Mouse (Mus musculus) limb, embryonic 11.5 days (tissue): Measurements from ENCODE around the gene Med13l. TPM values are rescaled to one million over a fixed set of nuclear protein-coding genes. Genes with fewer than 3 reads are reported as not detected.

Experiments
- ATAC-seq: fragments of 200-750 bp; cut with Nextera tagmentation; 2 replicates; pipeline ENCODE4 v1.8.0; 2017; ENCODE audit warnings: low read depth; ENCODE audit not compliant: insufficient number of reproducible peaks, low FRiP score, low TSS enrichment
- DNase-seq: peaks from one replicate; pipeline ENCODE4 v3.0.0-alpha.2; 2015; ENCODE audit warnings: low spot score
- H3K27ac ChIP-seq: fragments of 300-500 bp; sonication (generic); replicated peaks from 2 replicates; pipeline ENCODE4 v1.5.1; 2014; ENCODE audit warnings: low read depth, mild to moderate bottlenecking, low read length
- H3K27me3 ChIP-seq: fragments of 300-500 bp; sonication (generic); 2 replicates; pipeline ENCODE4 v1.6.1; 2014; ENCODE audit warnings: mild to moderate bottlenecking, low read length, mixed read lengths; ENCODE audit not compliant: control insufficient read depth, insufficient read depth
- H3K36me3 ChIP-seq: fragments of 300-500 bp; sonication (generic); 2 replicates; pipeline ENCODE4 v1.6.1; 2014; ENCODE audit warnings: mild to moderate bottlenecking, low read length, moderate library complexity, mixed read lengths; ENCODE audit not compliant: control insufficient read depth, insufficient read depth
- H3K4me1 ChIP-seq: fragments of 300-500 bp; sonication (generic); 2 replicates; pipeline ENCODE4 v1.6.1; 2014; ENCODE audit warnings: low read length, mixed read lengths; ENCODE audit not compliant: control insufficient read depth, insufficient read depth
- H3K4me2 ChIP-seq: fragments of 300-500 bp; sonication (generic); 2 replicates; pipeline ENCODE4 v1.6.1; 2014; ENCODE audit warnings: low read depth, mild to moderate bottlenecking, moderate library complexity; ENCODE audit not compliant: severe bottlenecking
- H3K4me3 ChIP-seq: fragments of 300-500 bp; sonication (generic); 2 replicates; pipeline ENCODE4 v1.5.1; 2014; ENCODE audit warnings: low read depth, low read length
- H3K9ac ChIP-seq: fragments of 300-500 bp; sonication (generic); 2 replicates; pipeline ENCODE4 v1.6.1; 2014; ENCODE audit warnings: mild to moderate bottlenecking, low read length
- H3K9me3 ChIP-seq: fragments of 300-500 bp; sonication (generic); 2 replicates; pipeline ENCODE4 v1.6.1; 2016; ENCODE audit warnings: low read length; ENCODE audit not compliant: control insufficient read depth
- WGBS: fragments of 180-500 bp; shearing (Covaris S2); extraction: QIAGEN DNeasy Blood & Tissue Kit; methylation state at CpG from one replicate; pipeline ENCODE4 v1.1.7; 2014; 5-methylcytosine and 5-hydroxymethylcytosine counted together
- polyA plus RNA-seq: library from polyadenylated mRNA; unstranded; fragments of >200 nt; fragmentation: Nextera tagmentation; extraction: Ambion mirVana; gene quantifications from 2 replicates; pipeline ENCODE4 v1.2.1, GENCODE M21; 2014

Med13l gene
- polyA plus RNA-seq, 1 experiment from 2014 or later: 15.1 TPM

DNA sequence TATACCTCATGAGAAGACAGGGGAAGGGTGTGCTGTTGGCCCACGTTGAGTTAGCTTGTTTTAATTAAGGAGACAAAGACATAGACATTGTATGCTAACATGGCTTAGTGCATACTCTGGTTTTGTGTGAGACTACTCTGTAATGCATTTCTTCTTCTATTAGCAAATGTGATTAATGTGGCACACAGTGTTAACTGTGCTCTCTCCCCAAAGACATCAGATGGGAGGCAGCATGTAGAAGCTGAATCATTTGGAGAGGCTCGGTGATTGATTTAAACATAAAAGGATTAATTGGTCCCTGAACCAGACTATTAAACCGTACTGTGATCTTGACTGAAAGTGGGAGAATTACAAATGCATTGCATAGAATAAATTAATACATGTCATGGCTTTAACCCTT, 145.9 kb downstream of the Med13l start:
- no peaks in the 10 kb centered on the region for H3K36me3 ChIP-seq
- no peak overlapping the region for H3K27ac ChIP-seq
- H3K9ac ChIP-seq: no peak overlapping the region
- no peak overlapping the region for H3K4me3 ChIP-seq
- H3K9me3 ChIP-seq: no peaks in the 10 kb centered on the region
- ATAC-seq (no peak), DNase-seq (no peak)
- WGBS: 71% methylated on average over 3 of the region's 3 CpGs
- no peaks in the 10 kb centered on the region for H3K27me3 ChIP-seq
- peaks cover 13% of the 10 kb centered on the region; the same call in 1 of the 2 replicates for H3K4me1 ChIP-seq
- no peak overlapping the region for H3K4me2 ChIP-seq

DNA sequence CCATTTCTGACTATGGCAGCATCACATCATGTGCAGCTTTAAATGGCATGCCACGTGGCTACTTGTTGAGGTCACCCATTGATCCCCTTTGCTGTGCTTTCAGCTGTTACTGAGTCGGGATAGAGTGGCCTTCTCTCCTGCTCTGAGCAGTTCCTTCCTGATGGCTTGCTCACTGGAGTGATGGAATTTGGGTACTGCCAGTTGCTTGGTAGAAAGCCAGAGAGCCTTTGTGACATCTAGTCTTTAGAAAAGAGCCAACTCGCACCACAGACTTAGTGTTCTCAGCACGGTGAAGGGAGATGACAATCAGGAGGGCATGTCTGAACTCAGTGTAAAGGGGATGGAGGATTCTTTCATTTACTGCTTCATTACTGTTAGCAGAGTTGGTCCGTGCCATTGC, 147.0 kb downstream of the Med13l start:
- H3K27me3 ChIP-seq: no peaks in the 10 kb centered on the region
- H3K4me1 ChIP-seq: peaks cover 8% of the 10 kb centered on the region; the same call in 1 of the 2 replicates
- WGBS: 79% methylated on average over 5 of the region's 5 CpGs

DNA sequence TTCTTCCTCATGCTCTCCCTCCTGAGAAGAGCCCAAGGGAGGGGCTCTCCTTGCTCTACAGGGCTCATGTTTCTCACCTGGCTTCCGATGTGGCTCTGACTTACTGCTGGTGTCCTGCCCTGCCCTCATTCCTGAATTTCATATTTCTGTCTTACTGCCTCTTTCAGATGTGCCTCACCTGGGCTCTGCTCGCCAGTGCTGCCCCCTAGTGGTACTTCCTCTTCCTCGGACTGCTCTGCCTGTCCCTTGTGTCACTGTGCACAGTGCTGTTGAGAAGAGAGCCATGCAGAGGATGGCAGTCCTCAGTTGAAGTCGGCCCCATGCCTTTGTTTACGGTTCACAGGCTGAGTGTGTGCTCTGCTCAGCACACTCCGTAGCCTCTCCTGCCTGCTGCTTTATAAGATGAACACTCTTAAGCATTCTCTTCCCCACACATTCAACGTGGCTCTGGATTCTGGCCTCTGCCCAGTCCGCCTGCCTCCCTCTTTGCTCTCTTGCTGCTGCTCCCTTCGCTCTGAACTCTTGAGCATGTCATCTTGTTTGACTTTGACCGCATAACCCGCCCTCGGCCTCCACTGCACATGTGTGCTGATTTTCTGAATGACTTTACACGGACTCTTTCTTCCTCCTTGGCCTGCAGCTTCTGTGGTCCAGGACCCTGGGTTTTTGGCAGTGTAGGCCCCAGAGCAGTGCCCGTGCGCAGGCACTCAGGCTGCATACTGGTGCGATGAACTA, 147.9 kb downstream of the Med13l start:
- Histone ChIP-seq H3K36me3 (no peaks in the 10 kb centered on the region), H3K9me3 (no peaks in the 10 kb centered on the region), H3K27ac (no peak overlapping the region), H3K4me2 (no peak overlapping the region), H3K4me1 (peaks cover 8% of the 10 kb centered on the region; the same call in 1 of the 2 replicates), H3K4me3 (no peak overlapping the region), H3K9ac (no peak overlapping the region), H3K27me3 (no peaks in the 10 kb centered on the region)
- no peak for ATAC-seq
- 67% methylated on average over 16 of the region's 16 CpGs for WGBS
- peak; percentile 86 for DNase-seq

More for the DNA sequence above, 147.0 kb downstream of the Med13l start:
- no peak overlapping the region for H3K9ac ChIP-seq
- no peak for ATAC-seq
- H3K9me3 ChIP-seq: no peaks in the 10 kb centered on the region
- DNase-seq: no peak
- no peak overlapping the region for H3K27ac ChIP-seq
- no peak overlapping the region for H3K4me3 ChIP-seq
- H3K36me3 ChIP-seq: no peaks in the 10 kb centered on the region
- H3K4me2 ChIP-seq: no peak overlapping the region

DNA sequence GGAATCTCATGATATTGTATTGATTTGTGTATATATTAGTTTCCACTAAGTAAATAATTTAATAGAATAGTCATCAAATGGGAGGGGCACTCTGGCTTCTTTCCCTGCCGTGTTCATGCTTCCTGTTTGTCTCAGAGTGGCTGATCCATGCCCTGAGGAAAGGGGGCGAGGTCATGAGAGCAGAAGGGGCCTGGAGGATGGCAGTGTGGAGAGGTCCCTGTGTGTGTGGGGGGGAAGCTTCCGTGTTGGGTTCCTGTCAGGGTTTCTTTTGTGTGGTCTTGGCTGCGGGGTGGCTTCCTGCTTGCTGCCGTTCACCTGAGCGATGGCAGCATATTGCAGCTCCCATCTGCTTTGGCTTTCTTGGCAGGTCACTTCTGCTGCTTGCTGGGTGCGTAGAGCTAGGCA, 149.4 kb downstream of the Med13l start:
- Histone ChIP-seq H3K27me3 (no peaks in the 10 kb centered on the region), H3K36me3 (no peaks in the 10 kb centered on the region), H3K4me1 (peaks cover 8% of the 10 kb centered on the region; the same call in 1 of the 2 replicates), H3K9ac (no peak overlapping the region), H3K9me3 (no peaks in the 10 kb centered on the region), H3K4me3 (no peak overlapping the region), H3K4me2 (no peak overlapping the region), H3K27ac (no peak overlapping the region)
- WGBS: 72% methylated on average over 7 of the region's 7 CpGs
- DNase-seq: no peak
- no peak for ATAC-seq

DNA sequence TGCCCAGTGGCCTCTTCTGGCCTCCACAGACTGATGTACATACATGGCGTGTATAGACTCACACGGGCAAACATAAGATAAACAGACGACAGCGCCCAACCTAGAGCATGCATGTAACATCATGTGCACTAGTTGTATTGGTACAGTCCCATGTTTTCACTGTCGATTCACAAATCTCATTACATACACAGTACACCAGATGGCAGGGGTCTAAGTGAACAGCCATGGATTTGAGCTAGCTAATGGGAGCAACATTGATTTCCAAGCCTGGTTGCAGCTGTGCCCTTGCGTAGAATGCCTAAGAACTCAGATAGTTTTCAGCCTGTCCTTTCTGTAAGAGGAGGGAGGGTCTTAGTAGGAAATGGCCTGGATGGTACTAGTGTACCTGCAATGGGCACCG, 155.0 kb downstream of the Med13l start:
- Histone ChIP-seq H3K4me3 (no peak overlapping the region), H3K4me2 (no peak overlapping the region), H3K4me1 (no peaks in the 10 kb centered on the region), H3K9me3 (no peaks in the 10 kb centered on the region), H3K36me3 (no peaks in the 10 kb centered on the region), H3K9ac (no peak overlapping the region), H3K27me3 (no peaks in the 10 kb centered on the region), H3K27ac (no peak overlapping the region)
- no peak for DNase-seq
- WGBS: 94% methylated on average over 7 of the region's 7 CpGs
- ATAC-seq: no peak

DNA sequence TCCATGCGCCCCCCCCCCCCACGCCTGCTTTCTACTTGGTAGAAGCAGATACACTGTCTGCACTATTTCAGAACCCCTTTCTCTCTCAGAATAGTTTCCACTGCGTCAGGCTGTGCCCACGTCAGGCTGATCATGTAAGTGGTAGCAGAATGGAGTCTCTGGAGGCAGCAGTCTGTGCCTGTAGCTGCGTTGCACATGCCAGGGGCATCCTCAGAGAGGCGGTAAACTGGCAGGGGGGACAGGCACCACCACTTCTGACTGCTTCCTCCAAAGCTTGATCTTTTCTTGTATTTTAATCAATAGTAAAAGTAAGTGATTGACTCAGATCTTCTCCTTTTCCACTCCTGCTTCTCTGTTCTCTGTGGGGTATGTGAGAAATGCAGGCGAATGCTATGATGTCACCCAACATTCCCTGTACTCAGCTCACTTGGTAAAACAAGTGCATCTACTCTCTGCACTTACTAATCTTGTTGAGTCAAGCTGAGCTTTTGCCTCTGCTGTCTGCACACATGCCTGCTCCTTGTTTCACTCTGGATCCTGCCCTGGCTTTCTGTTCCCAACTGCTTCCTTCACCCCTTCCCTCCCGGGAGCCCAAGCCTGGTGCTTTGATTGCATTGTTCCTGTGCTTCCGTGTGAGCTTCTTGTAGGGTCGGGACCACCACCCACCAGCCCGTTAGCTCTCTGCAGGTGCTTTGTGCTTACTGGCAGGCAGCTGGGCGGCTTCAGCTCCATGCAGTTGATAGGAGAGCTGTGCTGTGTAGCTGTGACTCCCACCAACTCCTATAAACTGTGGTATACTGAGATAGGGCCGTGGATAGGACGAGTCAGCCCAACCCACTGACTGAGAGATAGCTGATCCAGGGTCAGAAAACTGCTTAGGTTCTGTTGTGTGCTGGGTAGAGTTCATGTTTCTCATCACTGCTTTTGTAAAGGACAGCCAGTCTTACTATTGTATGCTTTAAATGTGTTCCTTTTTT, 156.1 kb downstream of the Med13l start:
- 69% methylated on average over 14 of the region's 14 CpGs for WGBS
- no peaks in the 10 kb centered on the region for H3K9me3 ChIP-seq
- H3K27ac ChIP-seq: no peak overlapping the region
- H3K4me3 ChIP-seq: no peak overlapping the region
- H3K4me1 ChIP-seq: no peaks in the 10 kb centered on the region
- no peak overlapping the region for H3K9ac ChIP-seq
- ATAC-seq (no peak), DNase-seq (no peak)
- no peaks in the 10 kb centered on the region for H3K27me3 ChIP-seq
- no peak overlapping the region for H3K4me2 ChIP-seq
- no peaks in the 10 kb centered on the region; the same call in 1 of the 2 replicates for H3K36me3 ChIP-seq

DNA sequence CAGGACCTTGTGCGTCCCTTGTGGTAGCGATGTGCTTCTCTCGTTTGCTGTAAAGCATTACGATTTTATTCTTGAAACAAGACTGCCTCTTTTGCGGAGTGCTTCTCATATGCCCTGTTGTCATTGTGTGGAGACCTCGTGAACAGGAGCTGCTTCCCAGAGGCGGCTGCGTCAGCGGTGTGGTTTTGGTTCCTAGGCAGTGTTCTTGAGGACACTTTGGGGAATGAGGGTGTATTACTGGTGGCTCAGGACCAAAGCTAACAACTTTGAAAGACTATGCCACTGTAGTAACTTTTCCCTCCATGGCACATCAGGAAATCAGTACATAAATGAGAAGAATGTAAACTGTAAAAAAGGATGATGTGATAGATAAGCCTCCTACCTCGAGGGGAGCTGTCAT, 157.0 kb downstream of the Med13l start:
- WGBS: 85% methylated on average over 10 of the region's 10 CpGs

DNA sequence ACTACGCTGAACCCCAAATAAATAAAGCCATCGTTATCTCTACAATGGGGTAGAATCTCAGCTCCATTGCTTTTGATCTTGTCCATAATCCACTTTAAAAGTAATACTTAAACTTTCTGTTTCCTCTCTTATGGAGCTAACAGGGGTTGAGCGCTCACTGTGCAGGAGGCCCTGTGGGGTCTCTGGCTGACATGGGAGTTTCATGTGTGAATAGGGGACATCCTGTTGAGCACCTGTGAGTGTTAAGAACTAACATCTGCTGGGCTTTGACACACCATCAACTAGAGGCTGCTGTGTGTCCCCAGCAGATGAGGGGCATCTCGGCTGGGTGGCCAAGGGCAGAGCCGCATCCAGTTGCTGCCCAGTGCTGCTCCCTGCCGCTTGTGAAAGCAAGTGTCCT, 157.6 kb downstream of the Med13l start:
- Histone ChIP-seq H3K27me3 (no peaks in the 10 kb centered on the region), H3K27ac (no peak overlapping the region), H3K9me3 (no peaks in the 10 kb centered on the region), H3K4me2 (no peak overlapping the region), H3K4me3 (no peak overlapping the region), H3K4me1 (no peaks in the 10 kb centered on the region), H3K36me3 (no peaks in the 10 kb centered on the region; the same call in 1 of the 2 replicates), H3K9ac (no peak overlapping the region)
- DNase-seq: no peak
- no peak for ATAC-seq
- WGBS: 77% methylated on average over 6 of the region's 6 CpGs

More for the DNA sequence above, 157.0 kb downstream of the Med13l start:
- Histone ChIP-seq H3K9me3 (no peaks in the 10 kb centered on the region), H3K4me3 (no peak overlapping the region), H3K27me3 (no peaks in the 10 kb centered on the region), H3K27ac (no peak overlapping the region), H3K4me1 (no peaks in the 10 kb centered on the region), H3K9ac (no peak overlapping the region), H3K4me2 (no peak overlapping the region), H3K36me3 (no peaks in the 10 kb centered on the region; the same call in 1 of the 2 replicates)
- DNase-seq: no peak
- no peak for ATAC-seq
